Mouse (Mus musculus): ENCODE data around the gene Ddc.

Gene Ddc

DNA sequence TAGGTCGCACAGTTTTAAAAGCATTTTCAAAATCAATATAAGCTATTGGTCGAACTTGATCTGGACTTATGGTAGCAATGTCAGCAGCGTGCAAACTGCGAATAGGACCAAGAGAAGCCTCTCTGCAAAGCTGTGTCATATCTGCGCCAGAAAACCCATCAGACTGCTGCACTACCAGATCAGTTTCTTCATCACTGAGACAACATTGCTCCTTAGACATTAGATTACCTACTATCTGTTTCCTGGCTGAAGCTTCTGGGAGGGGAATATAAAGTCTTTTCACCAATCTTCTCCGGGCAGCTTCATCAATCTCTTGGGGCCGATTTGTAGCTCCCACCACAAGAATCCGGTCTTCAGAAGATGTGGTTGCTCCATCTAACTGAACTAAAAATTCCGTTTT is 96.9 kb downstream of the Ddc start:
- in situ Hi-C loops (cut with MboI, MseI): no loop called here

DNA sequence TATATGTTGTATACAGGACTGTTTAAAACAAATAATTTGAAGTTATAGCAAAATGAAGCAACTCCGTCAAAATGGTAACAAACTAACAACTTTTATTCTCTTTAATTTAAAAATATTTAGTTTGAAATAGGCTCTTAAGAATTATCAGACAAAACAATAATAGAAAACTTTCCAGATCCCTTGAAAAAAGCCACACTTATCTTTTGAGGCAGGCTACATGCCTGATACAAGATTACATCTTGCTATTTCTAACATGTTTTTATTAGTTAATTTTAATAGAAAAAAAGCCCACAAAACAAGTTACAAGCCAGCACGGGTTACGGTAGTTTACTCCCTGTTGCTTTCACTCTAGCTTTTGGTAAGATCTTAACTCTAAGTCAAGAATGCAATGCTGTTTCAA is 97.6 kb downstream of the Ddc start:
- in situ Hi-C loops (cut with MboI, MseI): no loop called here

DNA sequence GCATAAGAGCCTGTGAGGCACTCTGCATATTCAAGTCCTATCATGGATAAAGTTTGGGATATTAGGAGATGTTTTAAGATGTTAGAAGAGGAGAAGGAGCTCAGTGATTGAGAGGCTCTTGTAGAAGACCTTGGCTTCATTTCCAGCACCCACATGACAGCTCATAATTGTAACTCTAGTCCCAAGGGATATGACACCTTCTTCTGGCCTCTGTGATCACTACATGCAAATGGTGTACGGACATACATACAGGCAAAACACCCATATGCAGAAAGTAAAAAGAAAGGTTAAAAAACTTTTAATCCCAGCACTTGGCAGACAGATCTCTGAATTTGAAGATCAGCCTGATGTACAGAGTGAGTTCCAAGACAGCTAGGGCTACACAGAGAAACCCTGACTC is 99.3 kb downstream of the Ddc start:
- in situ Hi-C loops (cut with MboI, MseI): loop anchor here (5.0 to 10.0 kb wide), 2 partner anchors 341 to 544 kb away; no protein-coding TSS in a partner anchor

DNA sequence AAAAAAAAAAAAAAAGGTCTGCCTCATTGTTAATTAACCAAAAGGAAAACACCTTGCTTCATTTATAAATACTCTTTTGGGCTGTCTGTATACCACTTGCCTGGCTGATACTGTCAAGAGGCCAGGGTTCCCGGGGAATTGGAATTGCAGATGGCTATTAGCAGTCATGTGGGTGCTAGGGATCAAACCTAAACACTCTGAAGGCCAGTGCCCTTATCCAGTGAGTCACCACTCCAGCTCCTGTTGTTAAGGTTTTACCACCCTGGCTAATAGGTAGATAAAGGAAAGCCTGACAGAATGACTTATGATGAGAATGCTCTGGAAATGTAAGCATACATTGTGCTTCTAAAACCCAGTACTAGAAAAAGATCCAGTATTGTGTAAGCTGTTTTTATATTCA is 103.3 kb downstream of the Ddc start:
- in situ Hi-C loops (cut with MboI, MseI): loop anchor here (5.0 to 10.0 kb wide), 2 partner anchors 337 to 540 kb away; no protein-coding TSS in a partner anchor

DNA sequence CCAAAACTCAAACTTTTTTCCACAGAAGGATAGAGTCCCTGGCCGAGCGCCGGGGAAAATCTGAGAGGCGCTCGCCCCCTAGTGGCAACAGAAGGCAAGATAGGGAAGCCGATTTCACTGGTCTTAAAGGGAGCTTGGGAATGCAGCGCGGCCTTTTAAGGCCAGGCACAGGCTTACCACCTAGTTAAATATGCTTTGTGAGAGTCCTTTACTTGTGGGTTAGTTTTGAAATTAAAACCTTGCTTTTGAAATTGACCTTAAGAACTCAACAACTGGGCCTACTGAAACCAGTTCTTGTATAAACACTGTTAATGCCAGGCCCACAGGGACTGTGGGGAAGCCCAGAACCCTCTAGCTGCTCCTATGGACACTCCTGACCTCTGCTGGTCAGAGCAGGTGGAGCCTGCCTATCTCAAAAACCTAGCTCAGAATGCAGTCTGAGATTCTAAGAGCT is 109.4 kb downstream of the Ddc start:
- in situ Hi-C loops (cut with MboI, MseI): no loop called here

DNA sequence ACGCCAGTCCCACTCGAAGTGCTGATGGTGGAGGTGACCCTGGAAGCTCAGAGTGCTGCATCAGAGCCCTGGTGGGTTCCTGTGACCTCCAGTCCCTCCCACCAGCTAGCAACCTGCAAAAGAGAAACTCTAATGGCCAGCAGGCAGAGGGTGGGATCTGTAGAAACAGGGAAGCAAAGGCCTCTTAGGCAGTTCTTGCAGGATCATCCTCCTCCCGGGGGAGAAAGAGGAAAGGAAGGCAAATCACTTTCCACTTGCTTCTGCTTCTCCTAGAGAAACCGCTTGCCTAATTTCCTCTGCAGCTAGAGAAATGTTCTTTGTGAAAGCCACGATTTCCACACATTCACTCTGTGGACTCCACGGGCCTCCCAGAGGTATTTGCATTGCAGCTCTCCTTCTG is 112.5 kb downstream of the Ddc start:
- in situ Hi-C loops (cut with MboI, MseI): no loop called here

DNA sequence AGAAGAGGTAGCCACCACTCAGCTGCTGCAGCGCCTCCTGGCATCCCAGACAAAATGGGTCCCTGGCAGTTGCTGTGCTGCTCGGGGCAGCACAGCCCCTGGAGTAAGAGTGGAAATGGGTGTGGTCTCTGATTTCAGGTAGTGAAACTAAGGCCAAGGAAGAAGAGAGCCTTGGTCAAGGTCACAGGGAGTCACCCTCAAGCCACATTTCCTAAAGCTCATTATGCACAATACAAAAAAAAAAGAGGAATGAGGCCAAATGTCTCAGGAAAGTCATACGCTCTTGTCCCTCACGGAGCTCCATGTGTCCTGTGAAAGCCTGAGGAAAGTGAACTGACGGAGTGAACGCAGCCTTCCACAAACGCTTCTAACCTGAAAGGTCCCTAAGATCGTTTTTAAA is 116.2 kb downstream of the Ddc start:
- in situ Hi-C loops (cut with MboI, MseI): no loop called here

DNA sequence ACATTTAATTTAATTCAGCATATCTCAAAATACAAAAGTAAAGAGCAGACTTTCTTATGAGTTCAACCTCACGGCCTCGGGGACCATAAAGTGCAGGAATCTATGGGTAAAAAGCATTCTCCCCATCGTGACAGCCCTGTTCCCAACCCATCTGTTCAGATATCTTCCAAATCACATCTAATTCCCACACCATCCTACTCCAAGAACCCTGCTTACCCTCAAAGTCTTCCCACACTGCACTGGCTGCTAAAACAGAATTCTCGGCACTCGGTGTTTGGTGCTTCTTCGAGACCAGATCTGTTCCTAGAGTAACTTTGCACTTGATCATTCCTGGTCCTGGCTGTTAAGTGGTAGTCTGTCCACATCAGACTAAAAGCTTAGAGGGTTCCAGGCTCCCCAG is 119.6 kb downstream of the Ddc start:
- in situ Hi-C loops (cut with MboI, MseI): no loop called here

DNA sequence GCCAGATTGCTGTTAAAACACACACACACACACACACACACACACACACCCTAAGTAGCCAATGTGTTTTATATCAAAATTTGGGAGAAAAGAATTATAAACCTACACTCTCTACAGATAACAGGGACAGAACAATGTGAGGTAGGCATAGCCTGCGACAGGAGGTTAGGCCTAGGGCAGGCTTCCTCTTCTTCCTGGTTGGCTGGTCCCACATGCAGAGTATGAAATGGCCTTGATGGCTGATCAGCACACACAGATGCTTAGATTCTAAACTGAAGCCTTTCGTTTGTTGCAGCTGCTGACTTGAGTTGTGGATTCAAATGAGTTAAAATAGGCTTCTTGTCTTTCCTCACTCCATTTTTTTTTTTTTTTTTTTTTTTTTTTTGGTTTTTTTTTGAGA is 120.1 kb downstream of the Ddc start:
- in situ Hi-C loops (cut with MboI, MseI): no loop called here

DNA sequence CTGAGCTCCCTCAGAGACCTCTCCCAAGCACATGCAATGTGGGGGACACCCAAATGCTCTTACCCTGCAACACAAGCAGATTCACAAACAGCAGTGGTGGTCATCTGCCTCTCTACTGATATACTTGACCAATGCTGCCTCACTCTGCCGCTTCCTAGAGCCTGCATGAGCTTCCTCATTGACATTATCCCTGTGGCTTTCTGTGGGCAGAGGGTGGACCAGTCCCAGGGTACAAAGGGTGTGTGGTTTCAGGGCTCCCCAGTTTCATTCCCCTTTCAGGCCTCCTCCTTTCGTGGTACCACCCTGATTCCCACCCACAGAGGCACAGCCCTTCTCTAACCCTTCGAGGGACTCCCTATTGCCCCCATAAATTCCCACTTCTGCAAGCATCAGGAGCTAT is 120.7 kb downstream of the Ddc start:
- in situ Hi-C loops (cut with MboI, MseI): no loop called here

DNA sequence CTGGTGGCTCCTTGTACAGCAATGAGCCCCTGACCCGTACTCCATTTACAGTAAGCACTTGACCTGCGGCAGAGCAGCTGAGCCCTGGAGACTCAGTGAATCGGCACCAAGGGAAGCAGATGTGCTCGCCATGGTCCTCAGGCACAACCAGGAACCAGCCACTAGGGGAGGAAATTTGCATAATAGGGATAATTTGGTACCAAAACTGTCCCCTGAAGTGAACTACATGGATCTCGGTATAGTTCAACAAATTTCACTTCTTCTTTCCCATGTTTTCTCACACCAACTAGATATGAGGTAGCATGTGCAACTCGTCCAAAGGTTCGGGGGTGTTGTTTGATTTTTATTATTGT is 121.1 kb downstream of the Ddc start:
- in situ Hi-C loops (cut with MboI, MseI): no loop called here

DNA sequence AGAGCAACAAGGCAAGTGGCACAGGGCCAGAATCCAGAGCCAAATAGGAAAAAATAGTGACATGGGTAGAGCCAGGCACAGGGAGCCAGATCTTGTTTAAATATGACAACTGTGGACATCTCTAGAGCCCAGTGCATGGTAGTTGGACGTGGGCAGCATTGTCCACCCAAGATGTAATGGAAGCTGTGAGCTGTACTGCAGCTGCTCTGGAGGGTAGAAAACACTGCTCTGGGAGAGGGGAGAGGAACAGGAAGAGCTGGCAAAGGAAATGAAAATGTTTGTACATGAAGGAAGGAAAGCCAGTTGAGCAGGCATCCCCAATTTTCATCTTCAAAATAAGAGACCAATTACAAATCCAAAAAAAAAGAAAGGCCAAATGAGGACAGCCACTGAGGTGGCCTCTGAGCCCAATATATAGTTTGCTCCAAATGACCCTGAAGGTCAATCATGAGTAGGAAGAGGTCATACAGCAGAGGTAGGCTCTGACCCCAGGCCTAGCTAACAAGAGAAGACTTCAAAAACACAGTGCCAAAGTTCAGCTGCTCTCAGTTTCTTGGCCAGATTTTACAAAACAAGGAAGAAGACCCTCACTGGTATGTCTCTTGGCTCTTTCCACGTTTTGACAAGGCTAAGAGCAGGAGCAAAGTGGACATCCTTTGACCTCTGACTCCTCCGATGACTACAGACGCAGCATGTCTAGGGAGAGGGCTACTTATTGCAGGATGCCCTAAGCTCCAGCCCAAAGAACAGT is 121.7 kb downstream of the Ddc start:
- in situ Hi-C loops (cut with MboI, MseI): no loop called here

DNA sequence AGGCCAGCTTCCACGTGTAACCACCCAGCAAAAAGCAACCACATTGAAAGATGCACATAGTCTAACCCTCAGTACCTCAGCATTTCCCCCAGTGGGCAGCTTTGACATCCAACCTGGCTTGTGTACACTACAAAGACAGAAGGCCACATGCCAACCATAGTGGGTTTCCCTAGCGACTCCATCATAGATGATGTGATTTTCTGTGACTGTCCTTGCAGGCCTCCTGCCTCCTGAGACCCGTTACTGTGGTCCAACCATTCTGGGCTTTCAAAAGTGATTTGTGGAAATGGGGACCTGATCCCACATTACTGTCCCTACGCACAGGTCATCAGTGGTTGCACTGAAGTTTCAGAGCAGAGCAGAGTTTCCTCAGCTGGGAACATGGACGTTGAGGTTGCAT is 123.1 kb downstream of the Ddc start:
- in situ Hi-C loops (cut with MboI, MseI): no loop called here

DNA sequence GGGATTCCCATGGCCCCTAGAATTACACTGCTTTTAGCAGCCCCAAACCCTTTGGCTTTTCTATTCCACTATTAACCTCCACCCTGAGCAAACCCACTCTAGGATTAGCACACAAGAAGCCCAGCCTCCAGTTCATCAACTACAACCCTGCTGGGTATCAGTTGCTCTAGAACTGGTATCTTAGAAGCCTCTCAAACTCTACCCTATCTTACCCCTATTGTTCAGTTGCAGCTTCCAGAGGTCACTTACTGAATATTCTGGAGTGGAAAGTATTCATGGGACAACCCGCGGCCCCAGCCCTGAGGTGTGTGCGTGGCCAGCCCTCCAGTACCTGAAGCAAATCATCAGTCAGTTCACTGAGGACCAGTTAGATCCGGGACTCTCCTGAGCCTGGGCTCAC is 123.6 kb downstream of the Ddc start:
- in situ Hi-C loops (cut with MboI, MseI): no loop called here

DNA sequence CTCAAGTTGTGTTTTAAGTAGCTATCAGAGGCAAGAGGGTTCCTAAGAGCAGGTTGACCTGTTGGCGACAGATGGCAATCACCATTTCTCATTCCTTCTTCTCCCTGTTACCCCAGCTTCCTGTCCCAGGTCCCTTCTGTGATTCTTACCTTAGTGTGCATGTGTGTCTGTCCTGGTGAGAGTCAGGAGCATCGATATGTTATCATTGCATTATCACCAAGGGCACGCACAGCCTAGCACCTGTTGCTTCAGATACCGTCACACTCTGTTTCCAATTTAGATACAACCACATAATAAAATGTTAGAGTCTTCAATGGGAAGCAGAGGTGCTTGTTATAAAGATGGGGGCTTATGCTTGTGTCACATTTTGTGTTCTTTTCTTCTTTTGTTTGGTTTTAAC is 125.7 kb downstream of the Ddc start:
- in situ Hi-C loops (cut with MboI, MseI): no loop called here

DNA sequence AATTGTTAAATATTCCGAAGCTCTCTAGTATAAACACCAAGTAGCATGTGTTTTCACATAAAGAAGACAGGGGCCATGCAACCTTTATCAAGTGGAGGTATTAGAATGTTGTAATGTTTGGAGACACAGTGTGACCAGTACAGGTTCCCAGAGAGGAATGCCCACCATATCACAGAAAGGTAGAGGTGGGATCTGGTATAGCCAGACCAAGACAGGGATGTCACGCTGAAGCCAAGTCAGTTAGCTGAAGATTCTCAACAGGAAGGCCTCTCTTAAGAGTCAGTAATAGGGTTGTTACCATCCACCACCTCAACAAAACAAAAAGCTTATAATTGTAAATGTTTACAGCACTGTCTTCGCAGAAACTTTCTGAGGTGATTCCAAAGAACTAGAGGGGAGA is 127.3 kb downstream of the Ddc start:
- in situ Hi-C loops (cut with MboI, MseI): no loop called here

DNA sequence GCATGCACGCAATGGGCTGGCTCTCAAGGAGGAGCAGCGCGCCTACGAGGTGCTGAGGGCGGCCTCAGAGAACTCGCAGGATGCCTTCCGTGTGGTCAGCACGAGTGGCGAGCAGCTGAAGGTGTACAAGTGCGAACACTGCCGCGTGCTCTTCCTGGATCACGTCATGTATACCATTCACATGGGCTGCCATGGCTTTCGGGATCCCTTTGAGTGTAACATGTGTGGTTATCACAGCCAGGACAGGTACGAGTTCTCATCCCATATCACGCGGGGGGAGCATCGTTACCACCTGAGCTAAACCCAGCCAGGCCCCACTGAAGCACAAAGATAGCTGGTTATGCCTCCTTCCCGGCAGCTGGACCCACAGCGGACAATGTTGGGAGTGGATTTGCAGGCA is 128.7 kb downstream of the Ddc start:
- in situ Hi-C loops (cut with MboI, MseI): no loop called here

DNA sequence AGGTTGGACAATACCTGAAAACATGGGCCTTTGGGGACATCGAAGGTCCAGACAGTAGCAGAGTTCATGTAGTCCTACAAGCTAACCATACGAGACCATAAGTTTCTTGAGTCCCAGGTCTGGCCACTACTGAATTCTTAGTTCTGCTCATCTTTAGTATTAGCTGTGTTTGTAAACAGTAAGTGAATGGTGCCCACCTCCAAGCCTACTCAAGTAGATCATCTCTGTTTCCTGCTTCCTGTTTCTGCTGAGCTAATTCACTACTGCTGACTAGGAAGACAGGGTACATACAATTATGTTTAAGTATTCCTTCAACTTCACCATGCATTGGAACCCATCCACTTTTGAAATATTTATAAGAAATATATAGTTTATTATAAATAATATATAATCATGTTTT is 129.9 kb downstream of the Ddc start:
- in situ Hi-C loops (cut with MboI, MseI): no loop called here

DNA sequence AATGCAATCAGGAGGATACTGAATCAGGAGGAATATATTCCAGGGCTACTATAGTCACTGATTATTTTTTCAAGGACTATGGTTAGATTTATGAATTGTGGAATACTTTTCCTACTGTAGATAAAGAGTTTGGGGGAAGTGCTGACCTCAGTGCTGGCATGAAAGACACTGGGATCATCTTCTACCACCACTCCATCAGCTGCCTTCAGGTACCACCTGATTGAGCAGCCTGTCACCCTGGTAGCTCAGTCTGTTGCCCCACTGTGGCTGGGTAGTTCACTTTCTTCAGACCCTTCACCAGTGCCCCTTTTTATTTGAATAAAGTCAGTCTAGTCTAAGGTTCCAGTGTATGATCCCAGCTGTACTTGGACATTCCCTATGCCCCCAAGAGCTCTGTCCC is 131.2 kb downstream of the Ddc start:
- in situ Hi-C loops (cut with MboI, MseI): no loop called here

DNA sequence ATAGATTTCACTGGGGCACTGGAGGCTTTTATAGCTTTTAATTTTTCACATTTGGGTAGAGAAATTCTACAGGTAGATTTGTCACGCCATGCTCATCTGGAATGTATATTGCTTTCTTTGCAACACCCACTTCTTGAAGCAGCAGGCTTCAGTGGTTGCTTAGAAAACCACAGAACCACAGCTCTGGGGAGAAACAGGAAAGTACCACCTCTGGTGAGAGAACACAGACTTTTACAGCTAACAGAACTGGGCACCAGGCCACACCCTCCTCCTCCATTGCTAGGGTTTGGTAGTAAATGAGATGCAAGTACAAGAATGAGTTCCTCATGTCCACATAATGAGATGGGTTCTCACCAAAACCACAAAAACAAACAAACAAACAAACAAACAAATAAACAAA is 131.8 kb downstream of the Ddc start:
- in situ Hi-C loops (cut with MboI, MseI): no loop called here

DNA sequence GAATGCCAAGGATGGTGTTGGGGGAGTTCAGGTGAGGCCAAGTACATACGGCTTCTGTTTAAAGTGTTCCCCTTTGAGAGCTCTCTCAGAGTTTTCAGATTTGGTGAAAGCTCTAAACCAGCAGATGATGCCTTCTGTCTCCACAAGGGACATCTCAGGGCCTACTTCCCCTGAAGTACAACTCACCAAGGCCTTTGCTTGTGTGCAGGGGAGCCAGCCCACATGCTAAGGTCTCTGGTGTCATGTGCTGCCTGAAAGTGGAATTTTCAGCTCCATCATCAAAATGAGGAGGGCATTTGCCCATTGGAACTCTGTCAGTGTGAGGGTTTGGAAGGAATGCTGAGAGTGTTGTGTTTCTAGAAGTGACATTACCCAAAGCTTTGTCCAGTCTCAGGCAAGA is 132.5 kb downstream of the Ddc start:
- in situ Hi-C loops (cut with MboI, MseI): no loop called here

All from T-helper 17 cell (primary cell).